Mouse (Mus musculus): ENCODE results near the gene Ugt1a6a. TPM values are rescaled to one million over a fixed set of nuclear protein-coding genes. Genes with fewer than 3 reads are reported as not detected.
A peak's percentile ranks its signal among the peaks of the same experiment; 100 is the strongest.

The Ugt1a6a gene
- total RNA-seq, 2 experiments from 2014 or later = 0.16 TPM; not detected in 1

DNA sequence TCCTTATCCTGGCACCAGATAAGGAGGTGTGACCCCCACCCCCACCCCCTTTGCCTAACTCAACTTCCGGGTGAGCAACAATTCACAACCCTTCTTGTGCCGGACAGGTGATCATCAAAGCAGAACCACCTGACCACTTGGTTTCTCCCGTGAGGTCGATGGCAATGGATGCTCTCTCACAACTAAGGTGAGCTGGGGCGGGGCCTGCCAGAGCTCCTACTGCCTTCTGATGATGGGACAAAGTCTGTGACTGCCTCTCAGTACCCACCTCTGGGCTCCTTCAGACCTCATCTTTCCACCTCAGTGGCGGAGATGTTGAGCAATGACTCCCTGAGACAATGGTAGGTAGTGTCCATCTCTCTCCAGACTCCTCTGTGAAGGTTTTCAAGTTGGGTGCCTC lies 111.3 kb downstream of the Ugt1a6a start:
- intact Hi-C loops (cut with DNase I) = no loop called here
- DNase-seq = no peak

DNA sequence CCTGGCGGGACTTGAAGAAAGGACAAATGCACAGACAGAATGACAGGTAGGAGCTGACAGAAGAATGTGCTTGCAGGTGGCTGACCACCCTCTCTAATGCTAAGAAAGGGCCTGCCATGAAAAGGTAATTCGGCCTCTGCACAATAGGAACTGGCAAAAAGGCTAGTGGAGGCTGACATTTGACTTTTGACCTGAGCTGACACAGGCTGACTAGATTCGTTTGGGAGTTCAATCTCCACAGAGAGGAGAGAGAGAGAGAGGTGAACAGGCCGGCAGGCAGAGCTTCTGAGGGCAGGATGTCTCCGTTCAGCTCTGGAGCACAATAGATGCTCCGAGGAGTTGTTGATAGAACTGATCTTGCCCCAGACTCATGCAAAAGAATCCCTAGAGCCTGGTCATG lies 111.8 kb downstream of the Ugt1a6a start:
- no peak for DNase-seq
- intact Hi-C loops (cut with DNase I) = no loop called here

GRCm38 (mm10) chr1:88247660-88248059 lies 113.1 kb downstream of the Ugt1a6a start:
- DNase-seq = no peak
- intact Hi-C loops (cut with DNase I) = no loop called here

DNA sequence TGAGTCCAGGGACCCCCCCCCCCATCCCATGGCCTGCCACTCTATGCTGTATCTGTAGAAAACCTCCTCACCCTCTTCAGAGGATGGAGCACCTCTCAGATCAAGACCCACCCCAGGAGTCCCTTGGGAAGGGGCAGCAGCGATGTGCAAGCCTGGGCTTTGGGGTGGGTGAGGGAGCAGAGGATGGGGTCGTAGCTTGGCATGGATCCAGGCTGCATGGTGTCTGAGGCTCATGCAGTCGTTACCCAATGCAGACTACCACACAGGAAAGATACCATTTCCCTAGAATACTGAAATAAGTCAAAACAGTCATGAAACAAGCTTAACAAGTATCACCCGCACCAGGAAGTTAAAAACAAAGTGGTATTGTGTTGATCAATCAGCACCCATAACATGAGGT lies 114.0 kb downstream of the Ugt1a6a start:
- DNase-seq = peak; percentile 45
- intact Hi-C loops (cut with DNase I) = no loop called here

- intact Hi-C loops (cut with DNase I) = no loop called here
- no peak for DNase-seq
Measured at GRCm38 (mm10) chr1:88249596-88249995, 115.0 kb downstream of the Ugt1a6a start.

DNA sequence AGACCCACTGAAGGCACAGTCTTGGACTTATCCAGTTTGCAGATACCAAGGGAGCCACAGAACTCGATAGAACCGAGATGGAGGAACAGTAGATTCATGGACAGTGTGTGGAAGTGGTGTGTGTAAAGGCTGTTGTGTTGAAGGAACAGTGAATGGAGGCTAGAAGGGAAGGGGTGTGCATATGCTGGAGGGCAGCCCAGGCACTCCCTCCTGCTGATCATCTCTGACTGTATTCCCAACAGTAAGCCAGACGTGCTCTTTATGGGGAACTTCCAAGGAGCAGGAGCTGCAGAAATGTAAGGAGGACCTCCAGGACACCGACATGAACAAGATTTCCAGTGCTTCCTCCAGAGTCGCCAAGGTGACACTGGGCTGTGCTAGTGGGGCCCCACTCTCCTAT lies 115.4 kb downstream of the Ugt1a6a start:
- intact Hi-C loops (cut with DNase I) = no loop called here
- DNase-seq = no peak

- no peak for DNase-seq
- intact Hi-C loops (cut with DNase I) = no loop called here
Measured at GRCm38 (mm10) chr1:88253106-88253505, 118.5 kb downstream of the Ugt1a6a start.

DNA sequence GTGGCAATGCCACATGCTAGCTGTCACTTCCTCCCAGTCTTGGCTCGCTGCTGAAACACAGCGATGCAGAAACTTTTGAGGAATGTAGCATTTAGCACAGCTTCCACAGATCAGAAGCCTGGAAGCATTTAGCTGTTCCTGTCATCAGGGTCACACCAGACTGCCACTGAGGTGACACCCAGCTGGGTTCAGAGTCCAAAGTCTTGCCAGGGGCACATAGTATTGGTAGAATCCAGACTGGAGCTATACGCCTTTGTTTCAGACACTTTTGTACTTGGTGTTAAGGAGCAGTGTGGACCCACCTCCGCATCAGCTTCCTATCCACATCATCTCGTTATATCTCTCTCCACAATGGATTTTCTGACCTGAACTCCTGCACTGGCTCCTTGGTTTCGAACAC lies 118.9 kb downstream of the Ugt1a6a start:
- intact Hi-C loops (cut with DNase I) = no loop called here
- DNase-seq = no peak

DNA sequence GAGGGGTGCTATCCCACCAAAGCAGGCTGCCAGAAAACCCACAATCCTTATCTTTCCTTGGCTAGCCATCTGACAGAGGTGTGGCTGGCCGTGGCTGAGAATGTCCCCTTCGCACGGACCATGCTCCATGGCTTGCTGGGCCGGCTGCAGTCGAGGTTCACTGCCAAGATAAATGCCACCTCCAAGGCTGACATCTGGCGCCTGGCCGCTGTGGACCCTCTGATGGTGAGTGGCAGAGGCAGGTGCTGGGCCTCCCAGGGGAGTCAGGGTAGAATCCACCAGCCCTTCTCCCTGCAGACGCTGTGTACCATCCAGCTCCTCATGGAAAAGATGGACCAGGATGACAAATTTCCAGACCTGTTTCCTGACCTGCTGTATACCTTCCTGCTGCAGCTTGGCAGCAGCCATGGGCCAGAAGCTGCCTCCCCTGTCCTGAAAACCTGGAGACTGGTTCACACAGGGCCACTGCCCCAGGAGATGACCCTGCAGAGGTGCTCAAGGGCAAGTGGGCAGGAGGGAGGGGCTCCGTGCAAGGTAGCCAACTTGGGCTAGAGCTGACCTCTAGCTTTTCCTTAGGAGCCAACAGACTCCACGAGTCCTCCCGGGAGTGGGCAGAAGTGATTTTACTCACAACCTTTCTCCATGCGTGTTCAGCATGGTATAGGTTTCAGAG lies 120.3 kb downstream of the Ugt1a6a start:
- intact Hi-C loops (cut with DNase I) = no loop called here
- peak; percentile 93 for DNase-seq

- DNase-seq = no peak
- intact Hi-C loops (cut with DNase I) = no loop called here
Measured at GRCm38 (mm10) chr1:88255466-88255857, 120.9 kb downstream of the Ugt1a6a start.

GRCm38 (mm10) chr1:88255989-88256754 lies 121.6 kb downstream of the Ugt1a6a start:
- peak; percentile 76 for DNase-seq
- intact Hi-C loops (cut with DNase I) = no loop called here

DNA sequence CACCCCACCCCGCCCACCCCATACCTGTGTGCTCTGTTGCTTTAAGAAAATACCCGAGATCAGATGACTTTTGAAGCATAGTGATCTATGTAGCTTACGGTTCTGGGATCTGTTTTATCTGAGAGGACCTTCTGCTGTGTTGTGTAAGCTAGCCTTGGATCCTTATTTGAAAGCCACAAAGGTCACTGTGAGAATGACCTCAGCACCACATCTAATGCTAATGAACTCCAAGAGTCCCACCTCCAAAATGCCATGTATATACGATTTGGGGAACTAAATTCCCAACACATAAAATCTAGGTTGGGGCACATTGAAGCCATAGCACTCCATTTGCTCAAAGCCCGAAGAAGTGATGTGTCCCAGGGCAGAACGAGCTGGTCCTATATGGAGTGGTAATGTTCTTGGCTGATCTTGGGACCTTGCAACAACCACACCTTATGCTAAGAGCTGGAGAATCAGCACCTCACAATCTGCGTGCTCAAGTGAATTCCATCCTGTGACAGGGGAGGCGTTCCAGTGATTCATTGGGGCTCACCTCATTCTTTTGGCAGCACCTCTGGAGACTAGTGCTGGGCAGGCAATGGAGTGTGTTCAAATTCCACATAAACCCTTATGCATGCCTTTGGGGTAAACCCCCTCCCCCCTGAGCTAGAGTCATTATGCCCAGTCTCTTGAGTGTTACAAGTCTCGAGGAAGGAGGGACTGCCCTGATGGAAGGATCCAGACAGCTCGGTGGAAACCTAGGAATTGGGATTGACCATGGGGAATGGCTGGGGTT lies 122.5 kb downstream of the Ugt1a6a start:
- DNase-seq = no peak
- intact Hi-C loops (cut with DNase I) = no loop called here

DNA sequence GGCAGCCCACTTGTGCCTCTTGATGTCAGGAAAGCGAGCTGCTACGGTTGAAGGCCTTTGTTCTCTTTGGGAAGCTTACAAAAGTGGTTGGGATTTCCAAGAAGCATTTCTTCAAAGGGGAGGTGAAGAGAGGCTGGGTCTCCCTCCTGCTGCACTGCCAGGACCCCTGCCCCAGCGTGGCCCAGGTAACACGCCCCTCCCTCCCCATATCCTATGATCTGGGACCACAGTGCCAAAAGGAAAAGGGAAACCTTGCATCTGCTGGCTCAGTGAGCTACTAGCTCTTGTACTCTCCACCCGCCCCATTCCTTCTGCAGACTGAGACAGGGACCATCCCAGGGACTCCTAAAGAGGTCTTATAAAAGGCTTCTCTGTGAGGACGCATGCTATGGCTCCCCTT lies 123.1 kb downstream of the Ugt1a6a start:
- intact Hi-C loops (cut with DNase I) = no loop called here
- no peak for DNase-seq

DNA sequence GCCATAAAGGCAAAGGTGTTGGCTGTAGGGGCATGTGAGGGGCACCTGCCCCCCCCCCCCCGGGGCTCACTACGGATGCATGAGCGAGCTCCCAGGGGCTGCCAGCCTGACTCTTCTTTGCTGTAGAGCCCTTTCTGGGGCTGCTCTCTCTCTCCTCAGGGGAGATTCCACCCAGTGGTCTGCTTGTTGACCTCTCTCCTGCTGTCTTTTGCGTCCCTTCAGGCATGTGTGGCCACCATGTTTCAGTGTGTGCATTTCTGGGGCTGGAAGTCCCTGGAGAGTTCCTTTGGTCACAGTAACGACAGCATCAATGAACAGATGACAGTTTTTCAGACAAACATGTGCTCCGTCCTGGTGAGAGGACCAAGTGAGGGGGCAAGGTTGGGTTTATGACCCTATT lies 123.8 kb downstream of the Ugt1a6a start:
- intact Hi-C loops (cut with DNase I) = no loop called here
- DNase-seq = no peak

- intact Hi-C loops (cut with DNase I) = no loop called here
- peak; percentile 73 for DNase-seq
Measured at GRCm38 (mm10) chr1:88258881-88259642, 124.5 kb downstream of the Ugt1a6a start.

DNA sequence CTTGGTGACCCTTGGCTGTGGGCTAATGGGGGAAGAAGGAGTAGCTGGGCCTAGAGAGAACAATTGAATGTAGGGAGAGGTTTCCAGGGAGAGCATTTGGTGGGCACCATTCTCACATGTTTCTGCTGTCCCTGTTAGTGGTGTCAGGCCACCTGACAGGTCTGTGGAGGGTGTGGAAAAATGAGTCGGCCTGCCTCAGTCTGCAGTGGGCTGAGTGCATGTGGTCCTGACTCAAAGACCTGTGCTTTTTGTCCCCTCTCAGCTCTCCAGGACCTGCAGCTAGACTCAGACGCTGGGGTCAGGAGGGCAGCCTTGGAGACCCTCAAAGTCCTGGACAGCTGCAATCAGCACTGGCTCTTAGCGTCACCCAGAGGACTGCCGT lies 125.0 kb downstream of the Ugt1a6a start:
- DNase-seq = no peak
- intact Hi-C loops (cut with DNase I) = no loop called here

- peak; percentile 76 for DNase-seq
- intact Hi-C loops (cut with DNase I) = no loop called here
Measured at GRCm38 (mm10) chr1:88260114-88260513, 125.5 kb downstream of the Ugt1a6a start.

- DNase-seq = no peak
- intact Hi-C loops (cut with DNase I) = no loop called here
Measured at GRCm38 (mm10) chr1:88260604-88261377, 126.2 kb downstream of the Ugt1a6a start.

DNA sequence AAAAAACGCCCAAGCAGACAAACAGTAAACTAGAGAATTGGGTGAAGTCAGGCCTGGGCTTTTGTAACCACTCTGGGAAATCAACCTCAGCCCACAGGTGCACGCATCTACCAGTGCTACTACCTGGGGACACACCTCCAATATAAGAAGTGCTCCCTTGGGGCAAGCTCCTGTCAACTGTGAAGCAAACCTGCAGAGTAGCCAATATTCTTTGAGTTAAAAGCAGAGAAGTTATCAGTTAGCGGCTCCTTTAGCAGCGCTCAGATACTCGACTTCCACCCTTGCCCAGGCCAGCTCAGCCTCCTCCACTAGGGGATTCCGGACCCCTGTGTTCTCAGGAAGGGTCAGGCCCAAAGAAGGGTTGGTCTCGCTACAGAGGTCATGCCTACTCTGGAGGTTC lies 127.1 kb downstream of the Ugt1a6a start:
- intact Hi-C loops (cut with DNase I) = no loop called here
- no peak for DNase-seq

DNA sequence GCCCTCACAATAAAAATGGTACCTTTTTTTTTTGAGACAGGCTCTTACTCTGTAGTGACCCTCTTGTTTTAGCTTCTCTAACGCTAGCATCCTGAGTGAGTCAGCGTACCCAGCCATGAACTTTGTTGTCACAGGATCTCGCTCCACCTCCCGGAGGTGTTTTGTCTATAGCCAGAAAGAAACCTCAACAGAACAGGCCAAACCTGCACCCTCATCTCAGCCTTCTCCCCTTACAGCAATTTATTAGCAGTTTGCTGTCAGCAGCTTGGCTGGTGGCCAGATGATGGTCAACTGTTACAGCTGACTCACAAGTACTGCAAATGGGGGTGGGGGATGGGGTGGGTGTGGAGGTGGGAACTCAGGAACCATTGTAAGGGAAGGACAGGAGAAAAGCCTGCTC lies 127.6 kb downstream of the Ugt1a6a start:
- intact Hi-C loops (cut with DNase I) = no loop called here
- peak; percentile 74 for DNase-seq
